Mouse (Mus musculus) fibroblast of lung, adult 2 months (primary cell): ENCODE measurements at regions not wholly inside any gene's neighbourhood (a gene's known extent, or its start where the extent isn't known, plus 50 kb on each side); places are given as distances from the start of the nearest gene placed in this dataset.

ENCODE experiments used
- DNase-seq: peaks from one replicate; pipeline ENCODE4 v3.0.0-alpha.2; 2011; ENCODE audit warnings: low read depth

GRCm38 (mm10) chr5:111946281-111946680, 212.6 kb downstream of the Gm26897 start:
- no peak for DNase-seq

GRCm38 (mm10) chr5:111957698-111958097, 224.0 kb downstream of the Gm26897 start:
- DNase-seq = no peak

GRCm38 (mm10) chr5:111958226-111958625, 224.5 kb downstream of the Gm26897 start:
- no peak for DNase-seq

- peak; percentile 30 for DNase-seq
Measured at GRCm38 (mm10) chr5:111965311-111965710, 231.6 kb downstream of the Gm26897 start.

GRCm38 (mm10) chr5:111968121-111968520, 234.4 kb downstream of the Gm26897 start:
- no peak for DNase-seq

- DNase-seq = no peak
Measured at GRCm38 (mm10) chr5:111968701-111969100, 235.0 kb downstream of the Gm26897 start.

GRCm38 (mm10) chr5:111971193-111971592, 237.5 kb downstream of the Gm26897 start:
- DNase-seq = no peak

GRCm38 (mm10) chr5:111971952-111972351, 238.2 kb downstream of the Gm26897 start:
- no peak for DNase-seq

GRCm38 (mm10) chr5:111975686-111976085, 242.0 kb downstream of the Gm26897 start:
- no peak for DNase-seq

- peak; percentile 54 for DNase-seq
Measured at GRCm38 (mm10) chr5:111979601-111980000, 245.9 kb downstream of the Gm26897 start.

- DNase-seq = no peak
Measured at GRCm38 (mm10) chr5:111982106-111982505, 248.4 kb downstream of the Gm26897 start.

GRCm38 (mm10) chr5:111985997-111986396, 252.3 kb downstream of the Gm26897 start:
- DNase-seq = no peak

GRCm38 (mm10) chr5:111987036-111987435, 253.3 kb downstream of the Gm26897 start:
- DNase-seq = no peak

- no peak for DNase-seq
Measured at GRCm38 (mm10) chr5:111991805-111992204, 258.1 kb downstream of the Gm26897 start.

GRCm38 (mm10) chr5:111993221-111993620, 259.1 kb downstream of the Cryba4 start:
- DNase-seq = no peak

- no peak for DNase-seq
Measured at GRCm38 (mm10) chr5:111993930-111994329, 258.4 kb downstream of the Cryba4 start.

- DNase-seq = no peak
Measured at GRCm38 (mm10) chr5:111996806-111997205, 255.5 kb downstream of the Cryba4 start.

GRCm38 (mm10) chr5:112001742-112002701, 250.3 kb downstream of the Cryba4 start:
- DNase-seq = no peak

- no peak for DNase-seq
Measured at GRCm38 (mm10) chr5:112002856-112003660, 249.3 kb downstream of the Cryba4 start.

- DNase-seq = no peak
Measured at GRCm38 (mm10) chr5:112004041-112004440, 248.3 kb downstream of the Cryba4 start.

GRCm38 (mm10) chr5:112012505-112013164, 239.7 kb downstream of the Cryba4 start:
- DNase-seq = peak; percentile 73

- peak; percentile 33 for DNase-seq
Measured at GRCm38 (mm10) chr5:112018925-112019324, 233.4 kb downstream of the Cryba4 start.
